Mouse (Mus musculus): ENCODE data around the gene Mmadhc. TPM values are rescaled to one million over a fixed set of nuclear protein-coding genes. Genes with fewer than 3 reads are reported as not detected.

Mmadhc gene
- polyA plus RNA-seq, 1 experiment from 2014 or later: 178 TPM

DNA sequence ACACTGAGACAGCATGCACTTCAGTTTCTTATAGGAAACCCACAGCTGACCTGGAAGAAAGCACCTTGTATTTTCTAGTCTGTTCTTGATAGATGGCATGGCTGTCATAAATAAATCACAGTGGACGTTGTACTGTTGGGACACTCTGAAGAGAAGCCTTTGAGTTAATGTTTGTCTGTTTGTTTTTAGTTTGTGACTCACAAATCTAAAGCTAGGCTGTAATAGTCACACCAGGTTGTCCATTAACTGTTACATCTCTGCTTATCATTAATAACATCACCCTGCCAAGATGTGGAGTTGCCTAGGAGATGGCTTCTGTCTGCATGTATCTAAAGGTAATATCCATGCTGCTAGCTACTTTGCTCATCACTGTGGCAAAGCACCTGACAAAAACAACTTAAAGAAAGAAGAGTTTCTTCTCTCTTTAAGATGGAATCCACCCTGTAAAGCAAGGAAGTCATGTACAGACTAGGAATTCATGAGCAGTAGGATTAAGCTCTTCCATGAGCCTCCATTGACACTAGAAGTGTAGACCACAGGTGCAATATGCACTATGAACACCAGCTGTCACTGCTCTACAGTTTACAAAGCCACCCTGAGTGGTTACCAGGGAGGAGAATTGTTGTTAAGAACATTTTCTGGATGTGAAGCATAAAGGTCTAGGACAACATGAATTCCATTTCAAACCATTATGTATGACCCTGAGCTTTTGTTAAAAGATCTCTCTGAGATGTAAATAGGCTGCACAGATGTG is 8.4 kb upstream of the Mmadhc start:
- Histone ChIP-seq H3K36me3 (ENCODE audit: control insufficient read depth, insufficient read depth, low read length) (no peaks in the 10 kb centered on the region), H3K9ac (ENCODE audit: low read length) (no peak overlapping the region), H3K4me1 (ENCODE audit: control insufficient read depth, insufficient read depth, low read length) (0 out of 2 replicates have a peak, but pooled peaks cover 2% of the 10 kb centered on the region), H3K4me3 (ENCODE audit: low read depth, low read length) (no peak overlapping the region), H3K27ac (ENCODE audit: low read depth, low read length) (no peak overlapping the region), H3K9me3 (replicated peaks; ENCODE audit: control insufficient read depth, low read length) (no peaks in the 10 kb centered on the region), H3K4me2 (ENCODE audit: low read length) (no peak overlapping the region), H3K27me3 (replicated peaks; ENCODE audit: control insufficient read depth, insufficient read depth, low read length) (no peaks in the 10 kb centered on the region)
- WGBS: 79% methylated on average over 1 of the region's 1 CpGs
- DNase-seq (ENCODE audit: low spot score) (peak; percentile 55), ATAC-seq (no peak)

DNA sequence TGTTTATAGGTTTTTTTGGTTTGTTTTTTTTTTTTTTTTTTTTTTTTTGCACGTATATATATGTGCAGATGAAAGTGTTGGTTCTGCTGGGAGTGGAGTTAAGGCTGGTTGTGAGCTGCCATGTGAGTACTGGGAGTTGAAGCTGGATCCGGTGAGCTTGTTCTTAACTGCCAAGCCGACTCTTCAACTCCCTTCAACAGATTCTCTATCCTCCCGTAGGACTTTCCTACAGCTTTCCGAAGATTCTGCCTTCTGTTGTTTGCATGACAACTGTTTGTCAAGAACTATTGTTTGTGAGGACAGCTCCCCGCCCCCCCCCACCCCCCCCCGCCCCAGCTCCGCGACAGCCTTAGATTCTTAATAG is 368 bp upstream of the Mmadhc start:
- Histone ChIP-seq H3K36me3 (ENCODE audit: control insufficient read depth, insufficient read depth, low read length) (no peaks in the 10 kb centered on the region), H3K4me1 (ENCODE audit: control insufficient read depth, insufficient read depth, low read length) (peaks cover 13% of the 10 kb centered on the region), H3K4me3 (ENCODE audit: low read depth, low read length) (peak overlapping the region; percentile 90), H3K27ac (ENCODE audit: low read depth, low read length) (no peak overlapping the region), H3K9me3 (replicated peaks; ENCODE audit: control insufficient read depth, low read length) (no peaks in the 10 kb centered on the region), H3K4me2 (ENCODE audit: low read length) (peak overlapping the region; percentile 79), H3K27me3 (replicated peaks; ENCODE audit: control insufficient read depth, insufficient read depth, low read length) (no peaks in the 10 kb centered on the region), H3K9ac (ENCODE audit: low read length) (no peak overlapping the region)
- no peak; the same call in 1 of the 2 replicates for ATAC-seq
- WGBS: 3% methylated on average over 9 of the region's 9 CpGs
- peak; percentile 33 for DNase-seq (ENCODE audit: low spot score)

DNA sequence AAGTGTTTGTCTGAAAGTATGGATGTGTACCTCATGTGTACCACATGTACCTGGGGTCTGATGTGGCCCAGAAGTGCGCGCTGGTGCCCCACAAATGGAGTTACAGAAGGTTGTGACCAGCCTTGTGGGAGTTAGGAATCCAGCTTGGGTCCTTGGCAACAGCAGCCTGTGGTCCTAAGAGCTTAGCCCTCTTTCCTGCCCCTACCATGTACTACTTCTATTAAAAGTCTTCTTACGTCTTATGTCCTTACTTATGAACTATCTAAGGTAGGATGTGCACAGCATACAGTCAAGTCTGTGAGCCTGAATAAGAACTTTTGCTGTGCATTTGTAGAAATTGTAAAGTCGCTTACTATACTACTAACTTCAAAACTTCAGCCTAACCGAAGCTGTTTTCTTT is 1.0 kb downstream of the Mmadhc start:
- peaks cover 4% of the 10 kb centered on the region; the same call in 1 of the 2 replicates for H3K36me3 ChIP-seq (ENCODE audit: control insufficient read depth, insufficient read depth, low read length)
- peak overlapping the region; percentile 90 for H3K4me3 ChIP-seq (ENCODE audit: low read depth, low read length)
- peak overlapping the region; percentile 91 for H3K9ac ChIP-seq (ENCODE audit: low read length)
- peaks cover 13% of the 10 kb centered on the region for H3K4me1 ChIP-seq (ENCODE audit: control insufficient read depth, insufficient read depth, low read length)
- no peak for DNase-seq (ENCODE audit: low spot score)
- H3K9me3 ChIP-seq (replicated peaks; ENCODE audit: control insufficient read depth, low read length): no peaks in the 10 kb centered on the region
- no peak for ATAC-seq
- H3K27me3 ChIP-seq (replicated peaks; ENCODE audit: control insufficient read depth, insufficient read depth, low read length): no peaks in the 10 kb centered on the region
- no peak overlapping the region for H3K27ac ChIP-seq (ENCODE audit: low read depth, low read length)
- peak overlapping the region; percentile 79 for H3K4me2 ChIP-seq (ENCODE audit: low read length)
- WGBS: 37% methylated on average over 5 of the region's 5 CpGs

DNA sequence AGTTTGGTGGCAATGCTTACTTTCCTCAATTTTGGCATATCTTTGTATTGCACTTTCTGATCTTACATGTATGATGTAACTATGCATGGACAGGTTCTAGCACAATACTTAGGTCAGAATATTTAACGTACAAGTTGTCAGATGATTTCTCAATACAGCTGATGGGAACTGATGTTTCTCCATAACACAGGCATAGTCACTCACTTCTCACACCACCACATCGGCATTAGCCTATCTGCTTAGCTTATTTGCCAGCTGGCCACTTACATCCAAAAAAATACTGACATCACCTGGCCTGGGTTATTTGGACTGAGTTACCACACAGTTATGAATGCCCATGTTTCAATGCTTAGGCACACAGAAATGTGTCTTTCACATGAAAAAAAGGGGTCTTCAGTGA is 2.5 kb downstream of the Mmadhc start:
- Histone ChIP-seq H3K4me2 (ENCODE audit: low read length) (no peak overlapping the region), H3K4me1 (ENCODE audit: control insufficient read depth, insufficient read depth, low read length) (peaks cover 13% of the 10 kb centered on the region), H3K4me3 (ENCODE audit: low read depth, low read length) (no peak overlapping the region), H3K36me3 (ENCODE audit: control insufficient read depth, insufficient read depth, low read length) (peaks cover 15% of the 10 kb centered on the region), H3K9me3 (replicated peaks; ENCODE audit: control insufficient read depth, low read length) (no peaks in the 10 kb centered on the region), H3K27me3 (replicated peaks; ENCODE audit: control insufficient read depth, insufficient read depth, low read length) (no peaks in the 10 kb centered on the region), H3K9ac (ENCODE audit: low read length) (no peak overlapping the region), H3K27ac (ENCODE audit: low read depth, low read length) (no peak overlapping the region)
- no peak for ATAC-seq
- 90% methylated on average over 2 of the region's 2 CpGs for WGBS
- DNase-seq (ENCODE audit: low spot score): no peak

DNA sequence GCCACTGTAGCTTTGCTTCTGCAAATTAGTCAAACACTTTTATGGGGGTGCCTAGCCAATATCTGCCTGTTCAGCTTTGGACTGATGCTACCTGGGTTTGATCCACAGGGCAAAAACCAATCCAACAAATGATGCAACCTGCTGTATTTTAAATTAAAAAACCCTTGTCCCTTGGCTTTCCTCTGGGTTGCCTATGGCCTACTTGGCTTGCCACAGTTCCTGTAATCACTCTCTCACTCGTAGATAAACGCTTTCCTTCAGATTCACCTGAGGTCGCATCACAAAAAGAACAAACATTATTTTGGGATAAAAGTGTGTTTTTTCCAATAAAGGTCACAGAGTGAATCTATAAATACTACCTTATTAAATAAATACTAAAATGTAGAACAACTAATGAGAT is 3.0 kb downstream of the Mmadhc start:
- H3K4me1 ChIP-seq (ENCODE audit: control insufficient read depth, insufficient read depth, low read length): peaks cover 13% of the 10 kb centered on the region
- H3K27ac ChIP-seq (ENCODE audit: low read depth, low read length): no peak overlapping the region
- H3K4me2 ChIP-seq (ENCODE audit: low read length): no peak overlapping the region
- 88% methylated on average over 3 of the region's 3 CpGs for WGBS
- no peak overlapping the region for H3K9ac ChIP-seq (ENCODE audit: low read length)
- no peak for DNase-seq (ENCODE audit: low spot score)
- H3K4me3 ChIP-seq (ENCODE audit: low read depth, low read length): no peak overlapping the region
- ATAC-seq: no peak
- H3K27me3 ChIP-seq (replicated peaks; ENCODE audit: control insufficient read depth, insufficient read depth, low read length): no peaks in the 10 kb centered on the region
- H3K36me3 ChIP-seq (ENCODE audit: control insufficient read depth, insufficient read depth, low read length): peaks cover 19% of the 10 kb centered on the region
- no peaks in the 10 kb centered on the region for H3K9me3 ChIP-seq (replicated peaks; ENCODE audit: control insufficient read depth, low read length)

DNA sequence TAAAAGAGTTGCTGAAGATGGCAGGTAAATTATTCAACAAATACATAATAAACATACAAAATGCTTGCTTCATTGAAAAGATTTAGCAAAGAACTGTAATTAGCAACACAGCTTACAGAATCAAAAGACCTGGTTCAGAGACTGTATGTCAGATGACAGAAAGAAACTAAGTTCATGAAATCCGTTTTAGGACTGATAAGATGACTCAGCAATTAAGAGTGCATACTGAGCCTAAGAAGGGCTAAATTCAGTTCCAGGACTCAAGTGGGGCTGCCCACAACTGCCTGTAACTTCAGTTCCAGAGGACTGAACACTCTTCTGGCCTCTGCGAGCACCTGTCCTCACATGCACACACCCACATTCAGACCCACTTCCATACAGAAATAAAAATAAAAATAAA is 4.7 kb downstream of the Mmadhc start:
- WGBS: 65% methylated on average over 2 of the region's 2 CpGs
- Histone ChIP-seq H3K27ac (ENCODE audit: low read depth, low read length) (no peak overlapping the region), H3K27me3 (replicated peaks; ENCODE audit: control insufficient read depth, insufficient read depth, low read length) (no peaks in the 10 kb centered on the region), H3K36me3 (ENCODE audit: control insufficient read depth, insufficient read depth, low read length) (peaks cover 36% of the 10 kb centered on the region), H3K4me3 (ENCODE audit: low read depth, low read length) (no peak overlapping the region), H3K4me1 (ENCODE audit: control insufficient read depth, insufficient read depth, low read length) (peaks cover 11% of the 10 kb centered on the region), H3K9me3 (replicated peaks; ENCODE audit: control insufficient read depth, low read length) (no peaks in the 10 kb centered on the region), H3K4me2 (ENCODE audit: low read length) (no peak overlapping the region), H3K9ac (ENCODE audit: low read length) (no peak overlapping the region)
- no peak for DNase-seq (ENCODE audit: low spot score)
- no peak for ATAC-seq

DNA sequence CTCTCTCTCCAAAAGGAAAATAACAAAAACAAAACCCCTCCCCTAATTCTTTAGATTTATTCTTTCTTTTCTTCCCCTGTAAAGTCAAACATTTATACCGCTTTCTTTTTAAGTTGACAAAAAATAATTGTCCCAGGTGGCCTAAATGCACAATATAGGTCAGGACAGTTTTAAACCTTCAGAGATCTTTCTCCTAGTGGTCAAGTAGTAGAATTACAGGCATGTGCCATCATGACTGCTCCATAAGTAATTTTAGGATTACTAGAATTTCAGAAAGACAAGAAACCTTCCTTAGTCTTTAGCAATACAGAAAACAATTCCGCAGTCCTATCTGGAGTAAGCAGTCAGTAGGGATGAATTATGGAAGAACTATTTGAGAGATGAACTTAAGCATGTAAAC is 5.8 kb downstream of the Mmadhc start:
- 92% methylated on average over 2 of the region's 2 CpGs for WGBS
- H3K4me3 ChIP-seq (ENCODE audit: low read depth, low read length): no peak overlapping the region
- H3K9me3 ChIP-seq (replicated peaks; ENCODE audit: control insufficient read depth, low read length): no peaks in the 10 kb centered on the region
- peaks cover 11% of the 10 kb centered on the region for H3K4me1 ChIP-seq (ENCODE audit: control insufficient read depth, insufficient read depth, low read length)
- ATAC-seq (no peak), DNase-seq (ENCODE audit: low spot score) (no peak)
- H3K36me3 ChIP-seq (ENCODE audit: control insufficient read depth, insufficient read depth, low read length): peaks cover 45% of the 10 kb centered on the region
- H3K4me2 ChIP-seq (ENCODE audit: low read length): no peak overlapping the region
- no peak overlapping the region for H3K27ac ChIP-seq (ENCODE audit: low read depth, low read length)
- H3K9ac ChIP-seq (ENCODE audit: low read length): no peak overlapping the region
- no peaks in the 10 kb centered on the region for H3K27me3 ChIP-seq (replicated peaks; ENCODE audit: control insufficient read depth, insufficient read depth, low read length)

DNA sequence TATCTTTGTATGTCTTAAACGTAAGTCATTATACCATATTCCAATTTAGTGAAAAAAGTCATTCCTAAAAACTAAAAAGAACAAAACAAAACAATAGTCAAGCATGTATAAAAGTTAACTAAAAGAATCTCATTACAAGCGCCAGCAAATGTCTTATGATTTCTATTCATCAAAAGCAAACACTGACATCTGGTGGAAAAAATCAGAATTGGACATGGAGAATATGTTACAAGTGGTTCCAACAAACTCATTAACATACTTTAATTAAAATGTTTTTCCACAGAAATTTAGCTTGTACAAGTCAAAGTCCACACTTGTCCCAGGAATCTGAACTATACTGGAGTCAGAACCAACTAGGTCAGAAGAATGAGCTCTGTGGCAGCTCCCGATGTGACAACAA is 11.8 kb downstream of the Mmadhc start:
- no peak for ATAC-seq
- peak; percentile 84 for DNase-seq (ENCODE audit: low spot score)
- no peak overlapping the region for H3K27ac ChIP-seq (ENCODE audit: low read depth, low read length)
- no peaks in the 10 kb centered on the region for H3K9me3 ChIP-seq (replicated peaks; ENCODE audit: control insufficient read depth, low read length)
- WGBS: 73% methylated on average over 3 of the region's 3 CpGs
- peaks cover 66% of the 10 kb centered on the region for H3K36me3 ChIP-seq (ENCODE audit: control insufficient read depth, insufficient read depth, low read length)
- no peak overlapping the region for H3K4me2 ChIP-seq (ENCODE audit: low read length)
- H3K9ac ChIP-seq (ENCODE audit: low read length): no peak overlapping the region
- no peaks in the 10 kb centered on the region for H3K4me1 ChIP-seq (ENCODE audit: control insufficient read depth, insufficient read depth, low read length)
- H3K27me3 ChIP-seq (replicated peaks; ENCODE audit: control insufficient read depth, insufficient read depth, low read length): no peaks in the 10 kb centered on the region
- H3K4me3 ChIP-seq (ENCODE audit: low read depth, low read length): no peak overlapping the region

DNA sequence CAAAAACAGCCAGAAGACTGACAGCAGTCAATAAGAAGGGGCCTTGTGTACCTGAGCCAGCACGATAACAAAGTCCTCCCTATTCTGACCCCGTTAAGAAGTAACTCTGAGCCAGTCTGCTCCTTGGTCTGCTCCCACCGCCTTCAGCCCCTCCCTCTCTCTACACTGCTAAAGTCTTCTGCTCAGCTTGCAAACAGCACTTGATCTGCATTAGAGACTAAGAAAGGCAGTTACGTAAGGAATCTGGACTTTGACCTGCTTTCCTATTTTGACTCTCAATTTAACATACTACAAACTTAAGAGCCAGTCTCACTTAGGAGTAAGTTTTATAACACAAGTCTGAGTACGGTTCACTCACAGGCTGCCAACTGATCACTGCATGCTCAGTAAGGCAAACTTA is 12.6 kb downstream of the Mmadhc start:
- H3K27me3 ChIP-seq (replicated peaks; ENCODE audit: control insufficient read depth, insufficient read depth, low read length): no peaks in the 10 kb centered on the region
- no peaks in the 10 kb centered on the region for H3K4me1 ChIP-seq (ENCODE audit: control insufficient read depth, insufficient read depth, low read length)
- DNase-seq (ENCODE audit: low spot score): no peak
- 68% methylated on average over 5 of the region's 5 CpGs for WGBS
- H3K4me2 ChIP-seq (ENCODE audit: low read length): no peak overlapping the region
- H3K36me3 ChIP-seq (ENCODE audit: control insufficient read depth, insufficient read depth, low read length): peaks cover 68% of the 10 kb centered on the region
- no peak overlapping the region for H3K9ac ChIP-seq (ENCODE audit: low read length)
- H3K27ac ChIP-seq (ENCODE audit: low read depth, low read length): no peak overlapping the region
- H3K4me3 ChIP-seq (ENCODE audit: low read depth, low read length): no peak overlapping the region
- ATAC-seq: no peak
- no peaks in the 10 kb centered on the region for H3K9me3 ChIP-seq (replicated peaks; ENCODE audit: control insufficient read depth, low read length)
